Mouse (Mus musculus) MEL (cell line): ENCODE results near the gene Daxx.

Experiments used
- CHD2 ChIP-seq: IDR thresholded peaks from 2 replicates; pipeline ENCODE4 v1.6.1; 2011; ENCODE audit warnings: low read length, improper control_type of control experiment
- CTCF ChIP-seq, 3 experiments: IDR thresholded peaks in 2 of 3; conservative IDR thresholded peaks in 1 of 3; 2 replicates each; pipeline ENCODE4 v1.5.1; 2011 to 2012; ENCODE audit warnings: low read length in 3 of 3, low read depth in 2 of 3, mild to moderate bottlenecking in 2 of 3, improper control_type of control experiment in 1 of 3, inconsistent platforms in 1 of 3, mixed read lengths in 1 of 3, moderate library complexity in 1 of 3; ENCODE audit not compliant: control insufficient read depth in 1 of 3, insufficient read depth in 1 of 3, poor library complexity in 1 of 3, severe bottlenecking in 1 of 3
- EP300 ChIP-seq, 2 experiments: IDR thresholded peaks; 2 replicates each; pipeline ENCODE4 v1.6.1; 2011; ENCODE audit warnings: improper control_type of control experiment in 2 of 2, low read length in 2 of 2, low read depth in 1 of 2, mild to moderate bottlenecking in 1 of 2
- GABPA ChIP-seq: IDR thresholded peaks from 2 replicates; pipeline ENCODE4 v1.6.1; 2012; ENCODE audit warnings: low read depth, mild to moderate bottlenecking, inconsistent platforms, low read length, improper control_type of control experiment, moderate library complexity
- MYC ChIP-seq: IDR thresholded peaks from 2 replicates; pipeline ENCODE4 v1.6.1; 2011; ENCODE audit warnings: low read depth, mild to moderate bottlenecking, low read length, improper control_type of control experiment, moderate library complexity
- NRF1 ChIP-seq: IDR thresholded peaks from 2 replicates; pipeline ENCODE4 v1.6.1; 2014; ENCODE audit warnings: low read depth, mild to moderate bottlenecking, inconsistent platforms, low read length, improper control_type of control experiment, moderate library complexity; ENCODE audit not compliant: poor library complexity, insufficient read depth, severe bottlenecking
- POLR2A ChIP-seq, 2 experiments: IDR thresholded peaks; 2 replicates each; pipeline ENCODE4 v1.6.1; 2011 to 2012; ENCODE audit warnings: low read length in 2 of 2, mild to moderate bottlenecking in 2 of 2, control low read depth in 1 of 2, improper control_type of control experiment in 1 of 2, low read depth in 1 of 2, moderate library complexity in 1 of 2; ENCODE audit not compliant: control insufficient read depth in 1 of 2, insufficient read depth in 1 of 2, poor library complexity in 1 of 2
- USF1 ChIP-seq: IDR thresholded peaks from 2 replicates; pipeline ENCODE4 v1.6.1; 2014; ENCODE audit warnings: low read depth, mild to moderate bottlenecking, inconsistent platforms, low read length, improper control_type of control experiment, moderate library complexity
- ZC3H11A ChIP-seq: IDR thresholded peaks from 2 replicates; pipeline ENCODE4 v1.6.1; 2012; ENCODE audit warnings: low read depth, mild to moderate bottlenecking, inconsistent platforms, low read length, improper control_type of control experiment
- ZNF384 ChIP-seq: IDR thresholded peaks from 2 replicates; pipeline ENCODE4 v1.6.1; 2012; ENCODE audit warnings: low read depth, mild to moderate bottlenecking, inconsistent platforms, low read length, improper control_type of control experiment

GRCm38 (mm10) chr17:33924577-33925283 is 15.5 kb downstream of the Daxx start:
- TF ChIP-seq MYC: peak; percentile 49; the same call in 1 of the 2 replicates
- no peak for TF ChIP-seq POLR2A (IDR thresholded peaks at IDR 0.05; ENCODE audit: control insufficient read depth in 1 of 2, insufficient read depth in 1 of 2, low read depth in 1 of 2, low read length in 2 of 2, poor library complexity in 1 of 2)
- TF ChIP-seq NRF1: no peak
- 0 out of 2 replicates have a peak, but pooled peaks have one; percentile 7 for TF ChIP-seq USF1
- TF ChIP-seq CTCF (IDR thresholded peaks at IDR 0.05 in 2 of 3, conservative IDR thresholded peaks at IDR 0.05 in 1 of 3; ENCODE audit: control insufficient read depth in 1 of 3, insufficient read depth in 1 of 3, low read depth in 2 of 3, low read length in 3 of 3, poor library complexity in 1 of 3, severe bottlenecking in 1 of 3): peak; percentile 69 to 81 (median 76)
- TF ChIP-seq EP300 (IDR thresholded peaks at IDR 0.05; ENCODE audit: low read depth in 1 of 2, low read length in 2 of 2): peak; percentile 77 to 80
- no peak for TF ChIP-seq ZNF384
- no peak for TF ChIP-seq GABPA
- TF ChIP-seq ZC3H11A: peak; percentile 52; the same call in 1 of the 2 replicates
- no peak for TF ChIP-seq CHD2
